Mouse (Mus musculus): Measurements from ENCODE around the gene Cd247.

- TF ChIP-seq POLR2AphosphoS2 (IDR thresholded peaks at IDR 0.05; ENCODE audit: insufficient read length, low read depth) = no peak
- no peak for TF ChIP-seq MAX (IDR thresholded peaks at IDR 0.05; ENCODE audit: low read depth)
- TF ChIP-seq MYOG (IDR thresholded peaks at IDR 0.05; ENCODE audit: control insufficient read depth in 1 of 3, insufficient read depth in 1 of 3, insufficient read length in 2 of 3, low read depth in 2 of 3) = no peak
- no peak for TF ChIP-seq USF1 (IDR thresholded peaks at IDR 0.05; ENCODE audit: low read depth)
- no peak for TF ChIP-seq POLR2A (IDR thresholded peaks at IDR 0.05; ENCODE audit: insufficient read length, low read depth)
- TF ChIP-seq E2F4 (IDR thresholded peaks at IDR 0.05; ENCODE audit: insufficient read depth) = no peak
- no peak for TF ChIP-seq CEBPB (IDR thresholded peaks at IDR 0.05; ENCODE audit: insufficient read depth, poor library complexity, severe bottlenecking)
- no peak for TF ChIP-seq MYOD1 (IDR thresholded peaks at IDR 0.05; ENCODE audit: control insufficient read depth in 1 of 3, insufficient read length in 2 of 3, low read depth in 2 of 3)
- no peak for TF ChIP-seq TCF12 (IDR thresholded peaks at IDR 0.05; ENCODE audit: insufficient read depth, poor library complexity, severe bottlenecking)
These were observed 44.8 kb downstream of the Cd247 start for GRCm38 (mm10) chr1:165833244-165833643.
